Mouse (Mus musculus): Measurements from ENCODE around the gene Slc5a10. TPM values are rescaled to one million over a fixed set of nuclear protein-coding genes. Genes with fewer than 3 reads are reported as not detected.

The Slc5a10 gene
- polyA plus RNA-seq, 1 experiment from 2014 or later = not detected

DNA sequence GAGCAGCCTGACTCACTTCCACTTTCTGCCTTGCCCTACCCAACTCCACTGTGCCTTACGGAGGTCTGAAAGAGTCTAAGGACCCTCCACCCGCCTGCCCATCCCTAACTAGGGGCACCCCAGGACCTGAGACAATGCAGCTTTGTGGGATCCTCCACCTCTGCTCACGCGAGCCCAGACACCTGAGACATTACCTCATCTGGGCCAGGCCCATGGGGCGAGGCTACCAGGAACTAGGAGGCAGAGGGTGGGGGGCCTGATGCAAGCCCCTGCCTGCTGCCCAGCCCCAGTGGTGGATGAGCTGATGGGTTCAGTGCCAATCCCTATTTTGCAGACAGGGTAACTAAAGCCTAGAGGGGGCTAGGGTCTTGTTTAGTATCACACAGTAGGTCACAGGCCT, 21.2 kb downstream of the Slc5a10 start:
- H3K27ac ChIP-seq = no peak overlapping the region
- H3K4me3 ChIP-seq = no peak overlapping the region
- 85% methylated on average over 5 of the region's 5 CpGs for WGBS
- no peaks in the 10 kb centered on the region for H3K27me3 ChIP-seq (ENCODE audit: insufficient read depth, poor library complexity, severe bottlenecking)
- H3K4me1 ChIP-seq = peaks cover 16% of the 10 kb centered on the region; the same call in 1 of the 2 replicates
- no peak for DNase-seq (ENCODE audit: low spot score)
- no peaks in the 10 kb centered on the region for H3K9me3 ChIP-seq
- peaks cover 40% of the 10 kb centered on the region for H3K36me3 ChIP-seq

- Histone ChIP-seq H3K36me3 (peaks cover 40% of the 10 kb centered on the region), H3K27me3 (ENCODE audit: insufficient read depth, poor library complexity, severe bottlenecking) (no peaks in the 10 kb centered on the region), H3K27ac (no peak overlapping the region), H3K9me3 (no peaks in the 10 kb centered on the region), H3K4me3 (no peak overlapping the region), H3K4me1 (peaks cover 16% of the 10 kb centered on the region; the same call in 1 of the 2 replicates)
- no peak for DNase-seq (ENCODE audit: low spot score)
Observed at GRCm38 (mm10) chr11:61698852-61699251, 21.8 kb downstream of the Slc5a10 start.

DNA sequence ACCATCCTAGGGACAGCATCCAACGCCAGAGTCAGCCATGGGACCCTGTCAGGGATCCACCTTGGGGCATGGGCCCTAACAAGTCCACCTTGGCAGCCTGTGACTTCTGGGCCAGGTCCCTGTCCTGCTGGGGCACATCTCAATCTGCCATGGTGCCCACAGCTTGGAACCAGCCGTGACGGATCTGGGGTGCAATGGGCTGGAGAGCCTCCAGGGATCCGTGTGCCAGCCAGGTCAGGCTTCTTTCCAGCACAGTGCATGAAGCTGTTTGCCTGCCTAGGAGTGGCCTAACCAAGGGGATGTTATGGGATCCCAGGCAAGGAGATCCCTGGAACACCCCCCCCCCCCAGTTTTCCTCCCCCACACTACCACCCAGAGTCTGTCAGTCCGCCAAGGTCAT, 27.6 kb downstream of the Slc5a10 start:
- Histone ChIP-seq H3K4me3 (no peak overlapping the region), H3K4me1 (peaks cover 50% of the 10 kb centered on the region), H3K9me3 (no peaks in the 10 kb centered on the region), H3K27me3 (ENCODE audit: insufficient read depth, poor library complexity, severe bottlenecking) (no peaks in the 10 kb centered on the region), H3K36me3 (peaks cover 15% of the 10 kb centered on the region; the same call in 1 of the 2 replicates), H3K27ac (no peak overlapping the region)
- 81% methylated on average over 5 of the region's 5 CpGs for WGBS
- no peak for DNase-seq (ENCODE audit: low spot score)

- Histone ChIP-seq H3K27ac (peak overlapping the region; percentile 72), H3K4me3 (peak overlapping the region; percentile 27; the same call in 1 of the 2 replicates), H3K9me3 (no peaks in the 10 kb centered on the region), H3K27me3 (ENCODE audit: insufficient read depth, poor library complexity, severe bottlenecking) (peaks cover 30% of the 10 kb centered on the region), H3K36me3 (peaks cover 3% of the 10 kb centered on the region; the same call in 1 of the 2 replicates), H3K4me1 (peaks cover 82% of the 10 kb centered on the region)
- DNase-seq (ENCODE audit: low spot score) = no peak
- WGBS = 30% methylated on average over 2 of the region's 2 CpGs
Observed at GRCm38 (mm10) chr11:61687595-61687994, 33.0 kb downstream of the Slc5a10 start.

- no peaks in the 10 kb centered on the region for H3K9me3 ChIP-seq
- H3K4me1 ChIP-seq = peaks cover 79% of the 10 kb centered on the region
- peak overlapping the region; percentile 27 for H3K4me3 ChIP-seq
- peak overlapping the region; percentile 72 for H3K27ac ChIP-seq
- WGBS = 41% methylated on average over 10 of the region's 10 CpGs
- peaks cover 32% of the 10 kb centered on the region for H3K27me3 ChIP-seq (ENCODE audit: insufficient read depth, poor library complexity, severe bottlenecking)
- DNase-seq (ENCODE audit: low spot score) = no peak
- peaks cover 3% of the 10 kb centered on the region; the same call in 1 of the 2 replicates for H3K36me3 ChIP-seq
Observed at GRCm38 (mm10) chr11:61686906-61687453, 33.6 kb downstream of the Slc5a10 start.

GRCm38 (mm10) chr11:61686141-61686540, 34.5 kb downstream of the Slc5a10 start:
- H3K27ac ChIP-seq = peak overlapping the region; percentile 72; the same call in 1 of the 2 replicates
- H3K4me1 ChIP-seq = peaks cover 70% of the 10 kb centered on the region
- H3K27me3 ChIP-seq (ENCODE audit: insufficient read depth, poor library complexity, severe bottlenecking) = peaks cover 32% of the 10 kb centered on the region
- DNase-seq (ENCODE audit: low spot score) = no peak
- H3K4me3 ChIP-seq = peak overlapping the region; percentile 65
- WGBS = 16% methylated on average over 2 of the region's 2 CpGs
- no peaks in the 10 kb centered on the region for H3K9me3 ChIP-seq
- H3K36me3 ChIP-seq = no peaks in the 10 kb centered on the region

DNA sequence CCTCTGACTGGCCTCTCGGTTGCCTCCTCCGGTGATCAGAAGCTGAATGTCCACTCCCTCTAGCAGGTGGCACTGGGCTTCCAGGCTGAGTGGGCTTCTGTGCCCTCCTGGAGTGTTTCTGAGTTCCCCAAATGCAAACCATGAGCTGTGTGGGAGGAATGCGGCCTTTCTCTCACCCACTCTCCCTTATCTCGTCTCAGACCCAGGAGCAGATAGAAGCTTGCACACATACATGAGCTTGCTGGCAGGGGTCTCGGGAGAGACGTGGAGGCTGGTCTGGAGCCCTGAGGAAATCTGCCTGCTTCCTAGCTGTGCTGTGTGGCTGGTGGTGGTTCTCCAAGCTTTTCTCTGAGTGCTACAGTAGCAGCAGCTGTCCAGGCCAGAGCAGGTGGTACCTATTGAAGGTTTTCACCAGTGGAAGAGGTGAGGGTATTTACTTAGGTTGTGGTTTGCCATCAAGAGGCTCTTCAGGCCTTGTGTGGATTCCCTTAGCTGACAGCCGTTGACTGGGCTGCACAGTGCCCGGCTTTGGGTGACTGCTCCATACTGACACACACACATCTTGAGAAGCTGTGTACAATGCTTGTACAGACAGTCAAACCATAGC, 35.4 kb downstream of the Slc5a10 start:
- peaks cover 32% of the 10 kb centered on the region for H3K27me3 ChIP-seq (ENCODE audit: insufficient read depth, poor library complexity, severe bottlenecking)
- H3K36me3 ChIP-seq = no peaks in the 10 kb centered on the region
- no peak for DNase-seq (ENCODE audit: low spot score)
- no peaks in the 10 kb centered on the region for H3K9me3 ChIP-seq
- peaks cover 69% of the 10 kb centered on the region for H3K4me1 ChIP-seq
- H3K27ac ChIP-seq = peak overlapping the region; percentile 78; the same call in 1 of the 2 replicates
- 38% methylated on average over 8 of the region's 8 CpGs for WGBS
- H3K4me3 ChIP-seq = peak overlapping the region; percentile 65

- under 1% methylated on average over 76 of the region's 76 CpGs for WGBS
- Histone ChIP-seq H3K36me3 (no peaks in the 10 kb centered on the region), H3K4me3 (peak within 1 kb of the TSS; percentile 65), H3K27me3 (ENCODE audit: insufficient read depth, poor library complexity, severe bottlenecking) (peaks cover 34% of the 10 kb centered on the region), H3K9me3 (no peaks in the 10 kb centered on the region), H3K27ac (peak within 1 kb of the TSS; percentile 78), H3K4me1 (peaks cover 58% of the 10 kb centered on the region)
- DNase-seq (ENCODE audit: low spot score) = peak; percentile 91
Observed at GRCm38 (mm10) chr11:61683907-61684731, 36.5 kb downstream of the Slc5a10 start, which contains the start of gene Fam83g. Fam83g (plus strand) TSS chr11:61684091.

DNA sequence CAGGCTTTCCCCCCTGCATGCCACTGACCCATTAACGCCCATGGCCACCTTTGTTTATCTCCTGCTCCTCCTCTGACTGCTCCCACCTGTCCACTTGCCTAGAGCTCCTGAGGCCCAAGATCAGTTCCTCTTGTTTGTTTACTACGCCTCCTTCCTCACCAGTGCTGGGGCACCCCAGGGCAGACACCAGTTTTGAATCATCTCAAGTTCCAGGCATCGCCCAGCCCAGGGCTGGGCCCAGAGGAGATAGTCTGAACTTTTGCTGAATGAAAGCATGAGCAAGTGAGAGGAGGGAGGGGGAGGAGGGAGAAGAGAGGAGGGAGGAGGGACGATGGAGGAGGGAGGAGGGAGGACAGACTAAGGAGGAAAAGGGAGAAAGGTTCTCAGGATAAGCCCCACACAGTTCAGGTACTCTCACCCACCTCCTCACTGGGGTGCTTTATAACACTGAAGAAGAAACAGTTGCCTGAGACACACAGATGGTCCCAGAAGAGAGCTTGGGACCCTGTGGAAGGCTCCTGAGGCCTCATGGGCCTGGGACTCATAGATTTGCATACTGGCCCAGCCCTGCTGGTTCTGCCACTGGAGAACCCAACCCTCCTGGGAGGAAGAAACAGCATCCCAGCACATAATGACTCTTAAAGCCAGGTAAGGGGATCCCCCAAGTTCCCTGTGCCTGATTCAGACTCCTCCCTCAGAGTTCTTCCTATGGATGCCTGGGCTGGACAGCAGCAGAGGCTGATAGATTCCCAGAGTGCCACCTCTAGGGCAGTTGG, 41.3 kb downstream of the Slc5a10 start:
- Histone ChIP-seq H3K36me3 (no peaks in the 10 kb centered on the region), H3K4me1 (peaks cover 32% of the 10 kb centered on the region), H3K4me3 (no peak overlapping the region), H3K27me3 (ENCODE audit: insufficient read depth, poor library complexity, severe bottlenecking) (peaks cover 46% of the 10 kb centered on the region), H3K27ac (no peak overlapping the region), H3K9me3 (no peaks in the 10 kb centered on the region)
- DNase-seq (ENCODE audit: low spot score) = no peak
- WGBS = 73% methylated on average over 4 of the region's 4 CpGs

DNA sequence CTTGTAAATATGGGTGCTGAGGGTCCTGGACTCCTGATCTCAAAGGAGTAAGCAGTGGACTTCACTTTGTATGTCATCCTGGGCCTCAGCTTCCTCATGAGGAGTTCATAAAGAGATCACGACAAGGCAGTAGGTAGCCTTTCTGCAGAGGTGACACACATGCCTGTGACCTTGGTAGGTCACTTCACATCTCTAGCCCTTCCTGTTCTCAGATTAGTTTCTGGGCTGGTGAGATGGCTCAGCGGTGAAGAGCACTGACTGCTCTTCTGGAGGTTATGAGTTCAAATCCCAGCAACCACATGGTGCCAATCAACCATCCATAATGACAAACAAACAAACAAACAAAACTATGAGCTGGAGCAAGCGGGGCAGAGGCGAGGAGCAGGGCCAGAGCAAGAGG, 42.9 kb downstream of the Slc5a10 start:
- Histone ChIP-seq H3K9me3 (no peaks in the 10 kb centered on the region), H3K4me1 (peaks cover 26% of the 10 kb centered on the region), H3K4me3 (no peak overlapping the region), H3K36me3 (no peaks in the 10 kb centered on the region), H3K27me3 (ENCODE audit: insufficient read depth, poor library complexity, severe bottlenecking) (peaks cover 46% of the 10 kb centered on the region), H3K27ac (no peak overlapping the region)
- WGBS = 79% methylated on average over 4 of the region's 4 CpGs
- DNase-seq (ENCODE audit: low spot score) = no peak

- 72% methylated on average over 7 of the region's 7 CpGs for WGBS
- DNase-seq (ENCODE audit: low spot score) = no peak
- H3K4me3 ChIP-seq = no peak overlapping the region
- H3K36me3 ChIP-seq = no peaks in the 10 kb centered on the region
- peak overlapping the region; percentile 5; the same call in 1 of the 2 replicates for H3K27ac ChIP-seq
- H3K4me1 ChIP-seq = peaks cover 36% of the 10 kb centered on the region
- peaks cover 56% of the 10 kb centered on the region for H3K27me3 ChIP-seq (ENCODE audit: insufficient read depth, poor library complexity, severe bottlenecking)
- H3K9me3 ChIP-seq = no peaks in the 10 kb centered on the region
Observed at GRCm38 (mm10) chr11:61676216-61676854, 44.3 kb downstream of the Slc5a10 start.

DNA sequence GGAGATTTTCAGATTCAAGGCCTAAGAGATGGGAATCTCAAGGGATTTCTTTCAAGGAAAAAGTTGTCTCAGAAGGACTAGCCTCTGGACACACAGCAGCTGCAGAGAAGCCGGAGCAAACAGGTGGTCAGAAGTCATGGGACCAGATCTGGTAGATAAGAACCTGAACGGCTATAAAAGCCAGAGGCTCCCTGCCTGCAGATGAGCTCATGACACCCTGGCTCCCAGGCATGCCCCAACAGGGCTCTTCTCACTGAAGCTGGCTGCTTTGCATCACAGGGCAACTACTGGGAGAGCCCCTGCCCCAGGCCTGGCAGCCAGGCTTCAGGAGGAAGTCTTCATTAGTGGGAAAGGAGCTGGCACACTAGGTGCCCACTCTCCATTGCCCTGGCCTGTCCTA, 45.3 kb downstream of the Slc5a10 start:
- Histone ChIP-seq H3K36me3 (no peaks in the 10 kb centered on the region), H3K27me3 (ENCODE audit: insufficient read depth, poor library complexity, severe bottlenecking) (peaks cover 63% of the 10 kb centered on the region), H3K4me1 (peaks cover 37% of the 10 kb centered on the region), H3K9me3 (no peaks in the 10 kb centered on the region), H3K4me3 (no peak overlapping the region), H3K27ac (peak overlapping the region; percentile 52; the same call in 1 of the 2 replicates)
- WGBS = 42% methylated on average over 2 of the region's 2 CpGs
- no peak for DNase-seq (ENCODE audit: low spot score)
